Mouse (Mus musculus) hindbrain, embryonic 13.5 days (tissue): ENCODE results near the gene Rnf213. TPM values are rescaled to one million over a fixed set of nuclear protein-coding genes. Genes with fewer than 3 reads are reported as not detected.
"Not testable (repeated sequence)": the region's sequence is repeated elsewhere in the genome, so short reads cannot be mapped to it uniquely, and the experiment has no call there.

ENCODE experiments used
- ATAC-seq: fragments of 200-750 bp; cut with Nextera tagmentation; 2 replicates; pipeline ENCODE4 v1.8.0; 2017; ENCODE audit warnings: moderate TSS enrichment; ENCODE audit not compliant: low FRiP score
- H3K27ac ChIP-seq: fragments of 300-500 bp; sonication (generic); 2 replicates; pipeline ENCODE4 v1.5.1; 2015; ENCODE audit warnings: inconsistent platforms, mild to moderate bottlenecking, moderate library complexity
- H3K27me3 ChIP-seq: fragments of 300-500 bp; sonication (generic); 2 replicates; pipeline ENCODE4 v1.6.1; 2015; ENCODE audit warnings: mild to moderate bottlenecking, inconsistent platforms
- H3K36me3 ChIP-seq: fragments of 300-500 bp; sonication (generic); 2 replicates; pipeline ENCODE4 v1.6.1; 2015; ENCODE audit warnings: mild to moderate bottlenecking, inconsistent platforms
- H3K4me1 ChIP-seq: fragments of 300-500 bp; sonication (generic); replicated peaks from 2 replicates; pipeline ENCODE4 v1.6.1; 2015; ENCODE audit warnings: inconsistent platforms
- H3K4me2 ChIP-seq: fragments of 300-500 bp; sonication (generic); 2 replicates; pipeline ENCODE4 v1.6.1; 2015; ENCODE audit warnings: inconsistent platforms, mild to moderate bottlenecking, moderate library complexity
- H3K4me3 ChIP-seq: fragments of 300-500 bp; sonication (generic); 2 replicates; pipeline ENCODE4 v1.5.1; 2015; ENCODE audit warnings: mild to moderate bottlenecking, inconsistent platforms
- H3K9ac ChIP-seq: fragments of 300-500 bp; sonication (generic); 2 replicates; pipeline ENCODE4 v1.6.1; 2015; ENCODE audit warnings: mild to moderate bottlenecking, inconsistent platforms
- H3K9me3 ChIP-seq: fragments of 300-500 bp; sonication (generic); 2 replicates; pipeline ENCODE4 v1.6.1; 2016; ENCODE audit warnings: inconsistent platforms
- WGBS: fragments of 180-500 bp; shearing (Covaris S2); methylation state at CpG from one replicate; pipeline ENCODE4 v1.1.7; 2015; 5-methylcytosine and 5-hydroxymethylcytosine counted together
- polyA plus RNA-seq: library from polyadenylated mRNA; unstranded; fragments of >200 nt; fragmentation: Nextera tagmentation; extraction: Ambion mirVana; gene quantifications from 2 replicates; pipeline ENCODE4 v1.2.1, GENCODE M21; 2015

The Rnf213 gene
- polyA plus RNA-seq, 1 experiment from 2014 or later, result 0.70 TPM

DNA sequence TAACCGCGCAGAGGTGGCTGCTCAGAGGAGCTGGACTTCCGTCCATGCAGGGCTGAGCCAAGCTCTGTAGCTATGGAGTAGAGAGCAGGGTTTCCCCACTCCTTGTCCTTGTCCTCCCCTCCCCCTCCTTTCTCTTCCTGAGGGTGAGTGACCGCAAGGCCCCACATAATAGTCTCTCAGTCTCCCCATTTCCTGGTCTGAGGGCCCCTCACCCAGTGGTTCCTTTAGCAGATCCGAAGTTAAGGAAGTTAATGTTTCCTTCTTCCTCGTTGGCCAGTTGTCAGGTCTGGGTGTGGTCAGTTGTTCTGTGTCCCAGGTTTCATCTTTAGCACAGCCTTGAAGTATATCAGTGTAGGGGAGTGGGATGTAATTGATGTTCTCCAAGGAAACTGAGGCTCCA, 17.5 kb upstream of the Rnf213 start:
- 83% methylated on average over 6 of the region's 6 CpGs for WGBS
- H3K4me2 ChIP-seq, result no peak overlapping the region
- H3K4me1 ChIP-seq, result no peaks in the 10 kb centered on the region
- H3K36me3 ChIP-seq, result peaks cover 19% of the 10 kb centered on the region
- no peaks in the 10 kb centered on the region for H3K9me3 ChIP-seq
- no peak overlapping the region for H3K27ac ChIP-seq
- ATAC-seq, result no peak
- H3K4me3 ChIP-seq, result no peak overlapping the region
- no peaks in the 10 kb centered on the region for H3K27me3 ChIP-seq
- H3K9ac ChIP-seq, result no peak overlapping the region

DNA sequence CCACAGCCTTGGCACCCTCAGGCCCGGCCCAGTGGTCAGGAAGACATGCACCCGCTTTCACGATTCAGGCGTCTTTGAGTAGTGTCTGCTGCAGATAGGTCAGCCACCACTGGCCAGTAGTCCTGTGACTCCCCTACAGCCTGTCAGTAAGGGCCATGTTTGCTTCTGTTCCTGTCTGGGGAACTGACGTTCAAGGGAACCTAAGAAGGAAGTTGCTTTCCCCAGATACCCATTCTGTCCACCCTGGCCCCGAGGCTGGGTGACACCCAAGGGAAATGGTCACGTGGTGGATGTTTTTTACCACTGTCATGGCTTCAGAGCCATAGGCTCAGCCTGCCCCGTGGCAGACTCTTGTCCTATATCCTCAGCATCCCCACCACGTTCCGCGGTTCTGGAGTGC, 15.6 kb upstream of the Rnf213 start:
- no peak for ATAC-seq
- no peaks in the 10 kb centered on the region for H3K4me1 ChIP-seq
- H3K27me3 ChIP-seq, result no peaks in the 10 kb centered on the region
- H3K9me3 ChIP-seq, result no peaks in the 10 kb centered on the region
- H3K4me2 ChIP-seq, result no peak overlapping the region
- WGBS, result 94% methylated on average over 11 of the region's 11 CpGs
- no peak overlapping the region for H3K9ac ChIP-seq
- H3K36me3 ChIP-seq, result peaks cover 19% of the 10 kb centered on the region
- H3K4me3 ChIP-seq, result no peak overlapping the region
- no peak overlapping the region for H3K27ac ChIP-seq

DNA sequence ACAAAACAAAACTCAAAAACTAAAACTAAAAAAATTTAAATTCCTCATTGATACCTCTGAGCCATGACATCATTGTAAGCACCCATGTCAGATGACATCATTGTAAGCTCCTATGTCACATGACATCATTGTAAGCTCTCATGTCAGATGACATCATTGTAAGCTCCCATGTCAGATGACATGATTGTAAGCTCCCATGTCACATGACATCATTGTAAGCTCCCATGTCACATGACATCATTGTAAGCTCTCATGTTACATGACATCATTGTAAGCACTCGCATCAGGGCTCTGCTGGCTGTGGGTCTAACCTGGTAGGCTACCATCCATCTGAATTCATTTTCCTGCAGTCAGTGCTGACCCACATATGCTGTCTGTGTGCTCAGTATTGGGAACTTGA, 14.3 kb upstream of the Rnf213 start:
- peaks cover 19% of the 10 kb centered on the region for H3K36me3 ChIP-seq
- 93% methylated on average over 1 of the region's 1 CpGs for WGBS
- H3K4me2 ChIP-seq, result no peak overlapping the region
- H3K4me1 ChIP-seq, result no peaks in the 10 kb centered on the region
- H3K27me3 ChIP-seq, result no peaks in the 10 kb centered on the region
- H3K9me3 ChIP-seq, result no peaks in the 10 kb centered on the region
- H3K27ac ChIP-seq, result no peak overlapping the region
- H3K9ac ChIP-seq, result no peak overlapping the region
- H3K4me3 ChIP-seq, result no peak overlapping the region
- no peak for ATAC-seq

DNA sequence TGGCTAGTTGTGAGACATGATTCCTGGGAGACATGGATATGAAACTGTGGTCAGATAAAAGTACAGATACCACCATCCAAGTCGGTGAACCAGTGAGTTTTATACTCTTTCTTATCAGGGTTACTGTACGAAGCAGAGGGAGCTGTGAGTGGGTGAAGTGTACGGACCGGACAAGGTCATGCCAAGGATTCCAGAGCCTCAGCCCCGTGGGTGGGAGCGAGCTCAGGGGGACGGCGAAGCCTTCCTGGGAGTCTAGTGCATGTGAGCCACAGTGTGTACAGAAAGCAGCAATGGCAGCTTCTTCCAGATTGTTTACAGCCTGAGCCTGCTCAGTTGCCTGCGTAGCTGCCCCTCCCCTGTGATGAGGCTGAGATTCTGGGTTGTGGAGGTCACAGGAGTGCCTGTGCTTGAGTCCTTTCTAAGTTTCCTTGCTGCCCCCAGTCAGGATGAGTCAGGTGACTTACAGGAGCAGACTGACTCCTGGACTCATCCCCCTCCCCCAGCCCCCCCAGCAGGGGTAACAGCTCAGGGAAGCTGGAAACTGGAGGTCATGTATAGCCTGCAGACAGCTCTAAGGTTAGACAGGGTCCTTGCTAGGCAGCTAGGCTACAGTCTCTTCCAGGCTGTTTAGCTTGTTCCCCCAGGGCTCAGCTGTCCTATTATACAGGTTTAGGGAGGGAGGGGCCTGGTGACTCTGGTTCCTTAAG, 11.1 kb upstream of the Rnf213 start:
- 89% methylated on average over 9 of the region's 9 CpGs for WGBS
- H3K9ac ChIP-seq, result no peak overlapping the region
- H3K4me3 ChIP-seq, result no peak overlapping the region
- H3K4me2 ChIP-seq, result no peak overlapping the region
- H3K36me3 ChIP-seq, result peaks cover 19% of the 10 kb centered on the region
- no peaks in the 10 kb centered on the region for H3K4me1 ChIP-seq
- no peak overlapping the region for H3K27ac ChIP-seq
- H3K9me3 ChIP-seq, result no peaks in the 10 kb centered on the region
- H3K27me3 ChIP-seq, result no peaks in the 10 kb centered on the region
- no peak for ATAC-seq

DNA sequence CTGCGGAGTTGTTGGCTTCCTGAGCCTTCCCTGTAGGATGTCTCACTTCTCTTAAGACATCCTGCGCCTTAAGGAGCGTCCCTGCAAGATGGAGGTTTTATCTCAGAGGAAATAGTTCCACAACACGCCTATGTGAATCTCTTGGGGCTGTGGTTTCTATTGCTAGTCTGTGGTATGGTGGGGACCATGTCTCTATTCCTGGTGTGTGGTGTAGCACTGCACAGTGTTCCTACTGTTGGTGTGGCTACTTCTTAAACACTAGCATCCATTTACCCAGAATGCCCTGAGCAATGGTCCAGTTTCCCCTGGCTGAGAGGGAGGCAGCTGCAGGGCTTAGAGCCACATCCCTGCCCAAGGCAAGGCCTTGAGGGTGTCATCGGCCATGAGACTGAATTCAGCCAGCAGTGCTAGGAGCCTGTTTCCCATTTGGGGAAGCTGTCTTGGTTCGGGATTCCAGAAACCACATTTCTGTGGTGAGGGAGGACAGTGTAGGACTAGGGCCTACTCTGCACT, 10.5 kb upstream of the Rnf213 start:
- no peak for ATAC-seq
- no peak overlapping the region for H3K9ac ChIP-seq
- WGBS, result 79% methylated on average over 6 of the region's 6 CpGs

DNA sequence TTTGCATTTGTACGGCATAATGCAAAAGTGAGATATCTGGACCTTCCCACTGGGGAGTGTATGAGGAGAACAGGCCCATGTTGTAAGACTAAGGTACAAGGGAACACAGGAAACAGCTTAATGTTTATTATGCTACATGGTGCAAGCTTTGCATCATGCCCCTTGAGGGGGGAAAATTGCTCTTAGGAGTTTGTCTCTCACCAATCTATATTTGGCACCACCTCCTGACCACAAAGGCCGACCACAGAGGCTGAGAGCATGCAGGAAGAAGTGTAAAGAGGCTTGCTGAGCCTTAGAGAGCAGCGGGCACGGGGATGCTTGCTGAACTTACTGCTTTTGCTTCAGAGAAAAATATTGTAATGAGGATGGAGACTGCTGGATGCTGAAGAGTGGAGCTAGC, 8.0 kb upstream of the Rnf213 start:
- no peak for ATAC-seq

More for the DNA sequence above, 10.5 kb upstream of the Rnf213 start:
- Histone ChIP-seq H3K4me2 (no peak overlapping the region), H3K27me3 (no peaks in the 10 kb centered on the region), H3K36me3 (peaks cover 19% of the 10 kb centered on the region), H3K27ac (no peak overlapping the region), H3K4me1 (no peaks in the 10 kb centered on the region), H3K9me3 (no peaks in the 10 kb centered on the region), H3K4me3 (no peak overlapping the region)

DNA sequence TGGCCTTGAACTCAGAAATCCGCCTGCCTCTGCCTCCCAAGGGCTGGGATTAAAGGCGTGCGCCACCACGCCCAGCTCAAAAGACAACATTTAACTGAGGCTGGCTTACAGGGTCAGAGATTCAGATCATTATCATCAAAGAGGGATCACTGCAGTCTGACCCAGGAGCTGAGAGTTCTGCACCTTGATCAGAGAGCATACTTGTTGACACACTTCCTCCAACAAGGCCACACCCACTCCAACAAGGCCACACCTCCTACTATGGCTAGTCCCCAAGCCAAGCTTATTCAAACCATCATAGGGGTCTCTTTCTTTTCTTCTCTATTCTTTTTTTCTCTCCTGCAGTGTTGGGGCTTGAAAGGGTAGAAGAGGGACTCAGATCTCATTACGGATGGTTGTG, 6.6 kb upstream of the Rnf213 start:
- Histone ChIP-seq H3K36me3 (no peaks in the 10 kb centered on the region), H3K27ac (no peak overlapping the region), H3K9ac (no peak overlapping the region), H3K9me3 (no peaks in the 10 kb centered on the region), H3K4me3 (no peak overlapping the region), H3K4me1 (peaks cover 15% of the 10 kb centered on the region), H3K27me3 (peaks cover 38% of the 10 kb centered on the region), H3K4me2 (no peak overlapping the region)
- no peak for ATAC-seq
- WGBS, result 97% methylated on average over 5 of the region's 5 CpGs

More for the DNA sequence above, 8.0 kb upstream of the Rnf213 start:
- no peak overlapping the region for H3K9ac ChIP-seq
- H3K4me3 ChIP-seq, result no peak overlapping the region
- H3K4me1 ChIP-seq, result peaks cover 6% of the 10 kb centered on the region
- 85% methylated on average over 4 of the region's 4 CpGs for WGBS
- peaks cover 24% of the 10 kb centered on the region for H3K27me3 ChIP-seq
- H3K9me3 ChIP-seq, result no peaks in the 10 kb centered on the region
- no peak overlapping the region for H3K4me2 ChIP-seq
- H3K36me3 ChIP-seq, result 0 out of 2 replicates have a peak, but pooled peaks cover under 1% of the 10 kb centered on the region
- H3K27ac ChIP-seq, result no peak overlapping the region

DNA sequence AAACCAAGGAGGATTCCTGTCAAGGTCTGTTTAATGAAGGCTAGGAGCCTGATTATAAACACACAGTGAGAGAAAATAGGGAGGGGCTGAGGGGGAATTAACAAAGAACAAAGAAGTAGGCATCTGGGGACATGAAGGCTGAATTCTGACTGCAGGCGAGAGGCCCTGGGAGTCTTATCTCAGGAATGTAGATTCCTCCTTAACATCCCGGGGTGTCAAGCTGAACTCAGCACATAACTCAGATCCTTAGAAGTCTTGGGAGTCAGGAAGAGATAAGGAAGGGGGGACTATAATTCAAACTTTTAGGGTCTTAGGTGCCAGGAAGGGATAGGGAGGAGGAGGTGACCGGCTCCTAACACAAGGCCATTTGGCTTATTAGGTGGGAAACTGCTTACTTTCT, 5.6 kb upstream of the Rnf213 start:
- not testable (repeated sequence) for ATAC-seq
- 32% methylated on average over 3 of the region's 3 CpGs for WGBS
- H3K4me1 ChIP-seq, result peaks cover 15% of the 10 kb centered on the region

DNA sequence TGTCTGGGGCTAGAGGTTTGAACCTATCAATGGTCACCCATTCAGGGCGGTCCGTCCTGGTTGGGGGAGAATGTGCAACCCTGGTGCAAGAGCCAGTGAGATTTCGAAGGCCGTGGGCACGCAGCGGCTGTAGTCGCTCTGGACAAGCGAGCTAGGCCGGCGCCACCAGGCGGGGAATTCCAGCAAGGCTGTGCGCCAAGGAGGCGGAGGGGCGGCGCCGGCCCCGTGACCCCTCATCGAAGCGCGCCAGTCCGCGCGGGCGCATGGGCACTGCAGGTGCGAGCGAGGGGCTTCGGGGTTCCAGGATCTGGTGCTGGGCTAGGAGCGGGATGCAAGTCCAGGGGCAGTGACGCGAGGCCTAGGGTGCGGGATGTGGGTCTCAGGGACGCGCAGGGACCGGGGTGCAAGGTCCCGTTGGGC, 3.0 kb upstream of the Rnf213 start:
- 1% methylated on average over 35 of the region's 35 CpGs for WGBS
- Histone ChIP-seq H3K4me1 (peaks cover 26% of the 10 kb centered on the region), H3K4me3 (peak overlapping the region; percentile 53), H3K4me2 (peak overlapping the region; percentile 97), H3K27me3 (peaks cover 73% of the 10 kb centered on the region), H3K9ac (peak overlapping the region; percentile 69), H3K36me3 (no peaks in the 10 kb centered on the region), H3K27ac (no peak overlapping the region), H3K9me3 (no peaks in the 10 kb centered on the region)
- ATAC-seq, result peak; percentile 32; the same call in 1 of the 2 replicates

More for the DNA sequence above, 5.6 kb upstream of the Rnf213 start:
- H3K4me3 ChIP-seq, H3K9me3 ChIP-seq, H3K36me3 ChIP-seq, H3K9ac ChIP-seq, H3K27ac ChIP-seq, H3K4me2 ChIP-seq: not testable (repeated sequence)
- peaks cover 48% of the 10 kb centered on the region for H3K27me3 ChIP-seq

DNA sequence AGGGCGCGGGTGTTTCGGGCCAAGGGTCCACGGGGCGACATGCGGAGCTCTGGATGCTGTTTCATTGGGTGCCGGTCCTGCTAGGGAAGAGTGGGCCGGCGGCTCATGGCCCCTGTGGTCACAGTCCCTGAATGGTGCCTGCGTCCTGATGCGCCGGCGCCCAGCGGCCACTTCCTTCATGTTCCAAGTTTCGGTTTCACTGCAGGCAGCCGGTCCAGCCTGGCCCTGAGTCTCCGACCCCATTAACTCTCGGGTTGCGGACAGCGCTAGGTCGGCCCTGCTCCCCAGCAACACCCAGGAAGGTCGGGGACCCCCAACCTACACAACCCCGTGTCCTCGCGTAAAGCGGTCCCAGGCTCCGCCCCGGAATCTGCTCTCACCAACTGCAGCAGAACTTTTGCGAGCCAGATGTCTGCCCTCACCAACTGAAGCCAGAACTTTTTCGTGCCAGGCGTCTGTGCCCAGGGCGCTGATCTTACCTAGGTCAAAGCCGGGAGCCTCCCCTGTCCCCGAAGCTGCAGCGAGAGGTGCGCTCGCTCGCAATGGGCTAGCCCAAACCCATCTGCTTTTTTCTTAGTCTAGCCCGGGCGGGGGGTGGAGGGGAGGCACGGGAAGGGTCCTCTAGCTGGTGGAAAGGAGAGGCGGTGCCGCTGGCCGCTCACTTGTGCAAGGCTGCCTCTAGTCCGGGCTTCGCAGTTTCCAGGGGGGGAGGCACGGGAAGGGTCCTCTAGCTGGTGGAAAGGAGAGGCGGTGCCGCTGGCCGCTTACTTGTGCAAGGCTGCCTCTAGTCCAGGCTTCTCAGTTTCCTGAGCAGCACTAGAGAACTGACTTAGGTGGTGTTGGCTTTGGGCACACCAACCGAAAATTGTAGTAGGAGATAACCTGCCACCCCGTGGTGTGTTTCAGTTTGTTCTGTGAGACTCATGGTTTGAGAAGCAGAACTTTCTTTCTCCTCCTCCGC, 2.3 kb upstream of the Rnf213 start:
- Histone ChIP-seq H3K9me3 (no peaks in the 10 kb centered on the region), H3K4me2 (peak overlapping the region; percentile 97), H3K4me3 (peak overlapping the region; percentile 53), H3K27me3 (peaks cover 80% of the 10 kb centered on the region), H3K36me3 (no peaks in the 10 kb centered on the region), H3K4me1 (peaks cover 26% of the 10 kb centered on the region), H3K9ac (peak overlapping the region; percentile 69), H3K27ac (no peak overlapping the region)
- ATAC-seq, result 0 out of 2 replicates have a peak, but pooled peaks have one; percentile 28
- 2% methylated on average over 53 of the region's 53 CpGs for WGBS

DNA sequence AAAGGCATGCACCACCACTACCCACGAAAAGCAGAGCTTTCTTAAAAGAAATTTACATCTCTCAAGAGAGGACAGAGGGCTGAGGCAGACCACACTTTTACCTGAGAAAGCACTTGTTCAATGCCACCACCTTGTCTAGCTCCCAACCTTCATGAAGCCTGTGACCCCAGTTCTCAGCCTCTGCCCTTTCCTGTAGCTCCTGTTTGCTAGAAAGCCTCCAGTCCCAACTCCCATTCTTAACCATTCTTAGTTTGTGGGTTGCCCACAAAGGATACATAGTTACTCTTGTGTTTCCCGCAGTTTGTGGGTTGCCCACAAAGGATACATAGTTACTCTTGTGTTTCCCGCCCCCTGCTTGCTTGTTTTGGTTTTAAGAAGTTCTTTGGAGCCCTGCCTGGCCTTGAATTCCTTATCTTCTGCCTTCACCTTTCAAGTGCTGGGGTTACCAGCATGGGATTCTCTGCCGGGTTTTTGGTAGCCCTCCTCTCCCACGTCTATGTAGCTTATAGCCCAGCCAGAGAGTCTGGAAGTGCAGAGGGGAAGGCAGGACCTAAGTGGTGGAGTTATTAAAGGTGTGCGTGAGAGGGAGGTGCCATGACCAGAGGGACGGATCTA, 1.4 kb upstream of the Rnf213 start:
- Histone ChIP-seq H3K9me3 (no peaks in the 10 kb centered on the region), H3K9ac (no peak overlapping the region), H3K27me3 (peaks cover 89% of the 10 kb centered on the region), H3K4me1 (peaks cover 30% of the 10 kb centered on the region), H3K4me3 (no peak overlapping the region), H3K36me3 (no peaks in the 10 kb centered on the region), H3K27ac (no peak overlapping the region), H3K4me2 (no peak overlapping the region)
- 29% methylated on average over 7 of the region's 7 CpGs for WGBS
- no peak for ATAC-seq
